Mouse (Mus musculus) urinary bladder, postnatal 10 days (tissue): Measurements from ENCODE around the gene Pbld2.

ENCODE experiments used
- DNase-seq: peaks from one replicate; pipeline ENCODE4 v3.0.0; 2022; ENCODE audit warnings: low spot score

Pbld2 gene

DNA sequence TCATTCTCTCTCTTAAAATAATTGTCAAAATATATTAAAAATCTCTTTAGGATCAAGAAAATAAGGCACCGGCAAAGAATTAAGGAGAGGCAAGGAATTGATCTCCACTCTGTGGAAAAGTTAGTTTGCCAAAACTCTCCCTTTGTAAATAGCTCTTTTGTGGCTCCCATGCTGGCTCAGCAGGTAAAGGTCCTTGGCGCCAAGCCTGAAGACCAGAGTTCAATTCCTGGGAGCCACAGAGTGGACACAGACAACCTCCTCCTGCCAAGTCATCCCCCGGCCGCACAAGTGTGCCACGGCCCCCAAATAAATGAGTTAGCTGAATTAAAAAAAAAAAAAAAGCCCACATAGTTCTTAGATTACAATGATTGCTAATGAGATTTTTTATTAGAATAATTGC is 38.6 kb downstream of the Pbld2 start:
- DNase-seq, result no peak

DNA sequence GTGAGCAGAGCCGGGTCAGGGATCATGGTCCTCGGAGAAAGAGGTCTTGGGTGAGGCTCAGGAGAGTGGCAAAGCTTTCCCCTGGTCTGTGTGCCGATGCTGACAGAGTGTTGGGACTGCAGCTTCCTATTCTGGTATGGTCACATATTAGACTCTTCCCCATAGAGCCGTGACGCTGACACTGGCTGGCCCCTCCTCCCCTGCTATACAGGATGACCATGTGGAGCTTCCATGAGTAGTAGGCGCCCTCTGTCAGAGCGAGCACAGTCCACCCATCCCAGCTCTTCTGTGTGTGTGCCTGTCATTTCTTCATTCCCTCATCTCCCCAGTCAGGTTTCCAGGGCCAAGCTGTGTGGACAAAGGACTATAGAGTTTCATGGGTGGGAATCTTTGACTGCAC is 39.2 kb downstream of the Pbld2 start:
- no peak for DNase-seq

GRCm38 (mm10) chr10:63064516-63064915 is 40.4 kb downstream of the Pbld2 start:
- DNase-seq, result no peak

GRCm38 (mm10) chr10:63065561-63065960 is 41.4 kb downstream of the Pbld2 start:
- no peak for DNase-seq

DNA sequence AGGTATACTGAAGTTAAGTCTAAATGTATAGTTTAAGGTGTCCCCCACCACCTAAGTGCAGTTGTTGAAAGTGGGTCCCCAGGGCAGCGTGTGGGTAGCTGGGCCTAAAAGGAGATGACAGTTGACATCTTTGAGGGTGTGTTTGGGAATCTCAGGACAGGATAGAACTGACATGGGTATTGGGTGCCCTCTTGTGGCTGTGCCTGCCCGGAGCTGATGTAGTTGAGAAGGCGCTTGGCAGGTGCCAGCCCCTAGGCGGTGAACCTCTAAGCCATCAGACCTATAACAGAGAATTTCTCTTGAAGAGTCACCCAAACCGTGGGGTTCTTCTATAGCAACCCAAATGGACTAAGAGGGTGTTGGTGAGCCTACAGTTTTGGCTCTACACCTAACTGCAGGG is 41.9 kb downstream of the Pbld2 start:
- no peak for DNase-seq

DNA sequence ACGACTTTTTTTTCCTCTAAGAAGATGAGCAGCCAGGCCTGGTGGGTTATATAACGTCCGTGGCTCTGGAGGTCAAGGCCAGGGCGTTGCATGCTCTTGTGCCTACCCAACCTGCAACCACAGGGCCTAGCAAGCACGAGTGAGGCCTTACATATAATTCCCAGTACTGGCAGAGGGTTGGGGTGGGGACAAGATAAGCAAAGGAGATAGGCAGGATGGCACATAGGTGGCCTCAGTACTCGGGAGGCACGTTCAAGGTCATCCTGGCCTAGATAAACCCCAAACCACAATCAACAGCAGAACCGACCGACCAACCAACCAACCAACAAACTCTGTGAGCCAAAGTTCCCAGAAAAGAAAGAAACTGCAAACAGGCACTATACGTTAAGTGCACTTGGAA is 62.2 kb downstream of the Pbld2 start:
- DNase-seq, result no peak

DNA sequence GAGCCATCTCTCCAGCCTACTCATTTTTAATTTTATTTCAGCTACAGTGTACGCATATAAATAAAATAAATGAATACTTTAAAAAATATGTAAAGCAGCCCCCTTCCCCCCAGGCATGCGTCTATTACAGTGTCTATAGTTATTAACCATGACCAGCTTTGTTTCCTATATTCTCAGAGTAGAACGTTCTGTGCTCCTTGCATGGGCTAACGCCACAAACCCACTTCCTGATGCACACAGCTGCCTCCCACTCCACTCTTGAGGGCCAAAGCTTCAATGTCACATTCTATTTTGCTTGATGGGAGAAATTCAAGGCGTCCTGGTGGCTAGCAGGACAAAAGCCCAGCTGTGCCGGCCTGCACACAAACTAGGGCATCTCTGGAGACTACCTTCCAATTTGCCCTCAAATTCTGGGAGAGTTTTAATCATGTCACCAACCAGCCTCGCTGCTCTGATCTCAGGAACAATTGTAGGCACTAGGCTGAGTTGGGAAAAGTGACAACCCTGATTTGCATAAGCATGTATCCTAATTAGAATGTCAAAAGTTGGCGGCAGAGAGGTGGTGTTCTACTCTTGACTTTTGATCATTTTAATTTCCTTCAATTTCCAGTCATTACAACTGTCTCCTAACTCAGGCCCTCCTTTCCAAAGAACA is 65.1 kb downstream of the Pbld2 start:
- no peak for DNase-seq

DNA sequence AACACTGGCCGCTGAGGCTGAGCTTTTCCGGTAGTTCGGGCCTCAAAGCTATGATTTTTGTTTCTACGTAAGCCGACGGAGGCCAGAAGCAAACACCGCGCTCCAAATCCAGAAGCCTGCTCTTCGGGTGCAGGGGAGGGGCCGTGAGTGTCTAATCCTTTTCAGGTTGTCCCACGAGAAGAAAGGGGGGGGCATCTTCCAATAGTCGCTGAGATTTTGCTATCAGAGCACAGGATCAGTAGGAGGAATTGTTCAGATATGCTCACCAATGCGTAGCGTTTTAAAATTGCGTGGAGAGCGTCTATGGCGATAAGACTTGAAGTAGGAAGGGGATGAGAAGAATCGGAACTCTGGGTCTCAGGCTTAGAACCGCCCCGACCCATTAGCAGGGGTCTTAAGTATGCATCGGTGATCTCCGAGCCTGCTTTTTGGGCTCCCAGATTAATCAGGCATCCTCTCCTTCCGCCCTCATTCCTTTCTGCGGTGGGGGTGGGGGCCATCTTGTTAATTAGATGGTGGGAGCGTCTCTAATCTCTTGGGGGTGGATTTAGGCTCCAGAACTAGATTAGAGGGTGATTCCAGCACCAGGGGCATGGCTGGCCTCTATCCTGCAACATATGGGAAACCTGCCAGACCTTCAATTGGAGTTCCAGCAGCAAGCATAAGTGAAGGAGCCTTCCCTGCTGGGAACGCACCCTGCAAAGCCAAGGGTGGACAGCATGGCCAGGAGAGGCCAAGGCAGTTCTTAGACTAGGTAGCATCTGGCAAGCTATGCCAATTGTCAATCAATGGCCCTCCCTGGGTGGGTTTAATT is 65.8 kb downstream of the Pbld2 start:
- DNase-seq, result no peak

GRCm38 (mm10) chr10:63091915-63092314 is 67.8 kb downstream of the Pbld2 start:
- DNase-seq, result no peak

DNA sequence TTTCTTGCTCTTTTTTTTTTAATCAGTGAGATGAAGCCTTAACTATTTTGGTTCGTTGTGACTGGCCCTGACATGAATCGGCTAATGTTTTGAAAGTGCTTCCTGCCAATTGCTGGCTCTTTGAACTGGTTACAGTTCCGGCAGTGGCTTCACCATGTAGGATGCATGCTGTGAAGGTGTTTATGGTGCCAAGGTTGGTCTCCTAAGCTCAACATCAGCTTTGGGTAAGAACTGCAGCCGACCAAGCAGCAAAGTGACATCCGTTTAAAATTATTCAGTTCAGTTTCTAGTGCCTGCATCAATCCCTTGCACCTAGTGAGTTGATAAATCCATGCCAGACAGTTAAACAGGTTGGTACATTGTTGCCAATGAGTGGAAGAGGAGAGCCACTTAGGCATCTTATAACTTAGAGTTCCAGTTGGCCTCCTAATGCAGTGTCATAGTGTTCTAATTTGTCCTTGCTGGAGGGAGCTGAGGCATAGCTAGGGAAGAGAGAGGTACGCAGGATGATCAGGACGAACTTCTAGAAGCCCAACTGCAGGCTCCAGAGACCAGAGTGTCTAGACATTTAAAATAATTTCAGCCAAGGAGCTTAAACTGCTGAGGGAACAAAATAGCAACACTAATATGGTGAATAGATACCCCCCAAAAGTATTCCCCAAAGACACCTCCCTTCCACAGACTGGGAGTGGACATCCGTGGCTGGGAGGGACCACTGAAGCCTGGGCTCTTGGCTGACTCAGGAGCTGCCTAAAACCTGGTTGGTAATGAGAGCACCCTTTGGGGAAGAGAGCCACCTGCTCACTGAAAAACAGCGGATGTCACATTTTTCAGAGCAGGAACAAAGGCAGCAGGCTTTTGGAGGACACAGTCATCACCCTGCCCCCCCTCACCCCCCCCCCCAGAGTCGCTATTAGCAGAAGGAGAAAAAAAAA is 68.8 kb downstream of the Pbld2 start:
- DNase-seq, result no peak

DNA sequence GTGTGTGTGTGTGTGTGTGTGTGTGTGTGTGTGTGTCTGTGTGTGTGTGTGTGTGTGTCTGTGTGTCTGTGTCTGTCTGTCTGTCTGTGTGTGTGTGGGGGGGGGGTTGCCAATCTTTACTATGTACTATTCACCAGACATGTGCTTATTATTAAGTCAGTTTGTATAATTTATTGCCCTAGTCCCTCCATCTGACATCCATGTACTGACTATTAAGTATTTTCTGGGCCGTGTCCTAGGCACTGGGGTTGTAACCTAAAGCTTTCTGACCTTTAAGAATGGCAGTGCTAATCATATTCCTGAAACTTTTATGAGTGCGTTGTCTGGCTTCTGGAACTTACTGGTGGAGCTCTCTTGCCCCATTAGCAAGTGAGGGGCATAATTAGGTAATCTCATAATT is 72.6 kb downstream of the Pbld2 start:
- no peak for DNase-seq

DNA sequence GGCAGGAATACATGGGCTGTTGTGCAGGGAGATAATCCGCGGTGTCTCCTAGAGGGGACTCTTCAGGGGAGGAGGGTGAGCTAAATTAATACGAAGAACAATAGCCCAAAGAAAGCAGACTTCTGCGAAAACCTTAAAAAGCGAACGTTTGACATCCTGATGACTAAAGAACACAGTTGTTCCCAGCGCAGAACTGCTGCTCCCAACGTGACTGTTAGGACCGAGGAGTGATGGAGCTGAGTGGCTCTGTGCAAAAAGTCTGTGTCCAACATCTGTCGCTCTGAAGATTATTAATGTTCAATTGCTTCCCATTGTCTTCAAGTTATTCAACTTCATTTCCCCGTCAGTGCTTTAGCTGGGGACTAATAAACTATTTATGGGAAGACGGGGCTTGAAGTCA is 74.1 kb downstream of the Pbld2 start:
- no peak for DNase-seq

GRCm38 (mm10) chr10:63099521-63099920 is 75.4 kb downstream of the Pbld2 start, which contains the start of gene Atoh7:
Atoh7 (plus strand) TSS chr10:63099651.
- no peak for DNase-seq

DNA sequence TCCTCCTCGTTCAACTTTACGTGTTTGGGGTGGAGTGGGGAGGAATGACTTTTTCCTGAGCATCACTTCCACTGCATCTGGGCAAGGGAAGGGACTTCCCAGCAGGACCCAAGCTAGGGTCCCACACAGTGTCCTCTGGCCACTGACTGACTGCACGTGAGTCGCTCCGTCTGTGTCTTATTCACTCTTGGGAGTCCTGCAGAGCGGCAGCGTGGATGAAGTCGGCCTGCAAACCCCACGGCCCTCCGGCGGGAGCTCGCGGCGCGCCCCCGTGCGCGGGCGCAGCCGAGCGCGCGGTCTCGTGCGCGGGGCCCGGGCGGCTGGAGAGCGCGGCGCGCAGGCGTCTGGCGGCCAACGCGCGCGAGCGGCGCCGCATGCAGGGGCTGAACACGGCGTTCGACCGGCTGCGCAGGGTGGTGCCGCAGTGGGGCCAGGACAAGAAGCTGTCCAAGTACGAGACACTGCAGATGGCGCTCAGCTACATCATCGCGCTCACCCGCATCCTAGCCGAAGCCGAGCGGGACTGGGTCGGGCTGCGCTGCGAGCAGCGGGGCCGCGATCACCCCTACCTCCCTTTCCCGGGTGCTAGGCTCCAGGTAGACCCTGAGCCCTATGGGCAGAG is 75.9 kb downstream of the Pbld2 start:
- no peak for DNase-seq

DNA sequence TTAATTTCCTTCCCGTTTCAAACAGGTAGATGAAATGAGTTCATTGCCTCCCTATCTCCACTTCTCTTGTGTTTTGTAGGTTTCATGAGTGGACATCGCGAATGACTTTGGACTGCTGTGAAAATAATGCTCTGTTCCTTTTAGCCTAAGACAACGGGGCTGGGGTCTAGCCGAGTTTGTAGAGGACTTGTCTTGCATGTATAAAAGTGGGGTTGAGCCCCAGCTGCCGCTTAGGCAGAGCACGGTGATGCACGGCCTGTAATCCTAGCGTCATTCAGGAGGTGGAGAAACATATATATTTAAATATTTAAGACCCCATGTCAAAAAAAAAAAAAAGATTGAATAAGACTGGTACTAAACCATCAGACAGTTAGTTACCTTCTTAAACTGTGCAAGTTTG is 76.5 kb downstream of the Pbld2 start:
- DNase-seq, result no peak
